Mouse (Mus musculus) midbrain, embryonic 16.5 days (tissue): ENCODE data around the gene Krtcap2. TPM values are rescaled to one million over a fixed set of nuclear protein-coding genes. Genes with fewer than 3 reads are reported as not detected.

Experiments
- ATAC-seq: fragments of 200-750 bp; cut with Nextera tagmentation; 2 replicates; pipeline ENCODE4 v1.8.0; 2017; ENCODE audit warnings: moderate TSS enrichment
- H3K27ac ChIP-seq: fragments of 300-500 bp; sonication (generic); 2 replicates; pipeline ENCODE4 v1.5.1; 2014; ENCODE audit warnings: mild to moderate bottlenecking, low read length, mixed read lengths
- H3K27me3 ChIP-seq: fragments of 300-500 bp; sonication (generic); 2 replicates; pipeline ENCODE4 v1.6.1; 2014; ENCODE audit warnings: low read depth, low read length, mixed read lengths; ENCODE audit not compliant: control insufficient read depth, insufficient read depth
- H3K36me3 ChIP-seq: fragments of 300-500 bp; sonication (generic); 2 replicates; pipeline ENCODE4 v1.6.1; 2014; ENCODE audit warnings: mild to moderate bottlenecking, low read length, moderate library complexity, mixed read lengths; ENCODE audit not compliant: control insufficient read depth, insufficient read depth
- H3K4me1 ChIP-seq: fragments of 300-500 bp; sonication (generic); 2 replicates; pipeline ENCODE4 v1.6.1; 2014; ENCODE audit warnings: mild to moderate bottlenecking, low read length, mixed read lengths; ENCODE audit not compliant: control insufficient read depth, insufficient read depth
- H3K4me2 ChIP-seq: fragments of 300-500 bp; sonication (generic); 2 replicates; pipeline ENCODE4 v1.6.1; 2014; ENCODE audit warnings: mild to moderate bottlenecking, low read length, mixed read lengths
- H3K4me3 ChIP-seq: fragments of 300-500 bp; sonication (generic); 2 replicates; pipeline ENCODE4 v1.5.1; 2014; ENCODE audit warnings: low read depth, mild to moderate bottlenecking, low read length, moderate library complexity, mixed read lengths
- H3K9ac ChIP-seq: fragments of 300-500 bp; sonication (generic); 2 replicates; pipeline ENCODE4 v1.6.1; 2014; ENCODE audit warnings: low read depth, low read length, mixed read lengths
- H3K9me3 ChIP-seq: fragments of 300-500 bp; sonication (generic); replicated peaks from 2 replicates; pipeline ENCODE4 v1.6.1; 2014; ENCODE audit warnings: mild to moderate bottlenecking, low read length, mixed read lengths; ENCODE audit not compliant: control insufficient read depth, poor library complexity, severe bottlenecking
- WGBS: fragments of 180-500 bp; shearing (Covaris S2); extraction: QIAGEN DNeasy Blood & Tissue Kit; methylation state at CpG from one replicate; pipeline ENCODE4 v1.1.7; 2014; 5-methylcytosine and 5-hydroxymethylcytosine counted together
- polyA plus RNA-seq: library from polyadenylated mRNA; unstranded; fragments of >200 nt; fragmentation: Nextera tagmentation; extraction: Ambion mirVana; gene quantifications from 2 replicates; pipeline ENCODE4 v1.2.1, GENCODE M21; 2015

The Krtcap2 gene
- polyA plus RNA-seq, 1 experiment from 2014 or later, result 195 TPM

GRCm38 (mm10) chr3:89270891-89271290 is 25.1 kb downstream of the Krtcap2 start:
- peak overlapping the region; percentile 89 for H3K4me2 ChIP-seq
- WGBS, result 66% methylated on average over 6 of the region's 6 CpGs
- ATAC-seq, result no peak
- H3K27me3 ChIP-seq, result no peaks in the 10 kb centered on the region
- peak overlapping the region; percentile 83 for H3K9ac ChIP-seq
- H3K27ac ChIP-seq, result peak overlapping the region; percentile 81
- no peaks in the 10 kb centered on the region for H3K9me3 ChIP-seq
- peaks cover 34% of the 10 kb centered on the region for H3K4me1 ChIP-seq
- H3K36me3 ChIP-seq, result no peaks in the 10 kb centered on the region
- H3K4me3 ChIP-seq, result peak overlapping the region; percentile 58

DNA sequence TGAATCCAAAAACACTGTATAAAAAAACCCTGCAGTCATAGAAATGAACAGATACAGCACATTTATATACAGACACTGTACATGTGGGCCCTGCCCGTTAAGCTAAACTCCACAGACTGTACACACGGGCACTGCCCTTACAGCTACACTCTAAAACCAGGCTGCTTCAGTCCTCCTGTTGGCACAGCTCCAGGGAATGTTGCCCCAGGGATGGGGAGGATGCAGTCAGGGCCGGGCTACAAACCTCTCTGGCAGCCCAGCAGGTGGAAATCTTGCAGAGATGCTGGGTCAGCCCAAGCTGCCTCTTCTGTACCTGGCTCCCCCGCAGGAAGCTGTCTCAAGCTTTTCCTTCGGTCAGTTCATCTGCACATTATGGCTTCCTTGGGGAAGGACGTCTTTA is 26.0 kb downstream of the Krtcap2 start:
- Histone ChIP-seq H3K9me3 (no peaks in the 10 kb centered on the region), H3K4me2 (no peak overlapping the region), H3K4me3 (no peak overlapping the region), H3K27me3 (no peaks in the 10 kb centered on the region), H3K9ac (no peak overlapping the region), H3K36me3 (no peaks in the 10 kb centered on the region), H3K4me1 (peaks cover 30% of the 10 kb centered on the region), H3K27ac (no peak overlapping the region)
- WGBS, result 61% methylated on average over 6 of the region's 6 CpGs
- no peak for ATAC-seq

GRCm38 (mm10) chr3:89276061-89276460 is 30.3 kb downstream of the Krtcap2 start:
- Histone ChIP-seq H3K4me3 (no peak overlapping the region), H3K4me1 (peaks cover 17% of the 10 kb centered on the region), H3K27me3 (no peaks in the 10 kb centered on the region), H3K27ac (no peak overlapping the region), H3K9ac (no peak overlapping the region), H3K9me3 (no peaks in the 10 kb centered on the region), H3K4me2 (no peak overlapping the region), H3K36me3 (no peaks in the 10 kb centered on the region)
- no peak for ATAC-seq
- whole genome bisulfite sequencing, result 93% methylated on average over 13 of the region's 13 CpGs

DNA sequence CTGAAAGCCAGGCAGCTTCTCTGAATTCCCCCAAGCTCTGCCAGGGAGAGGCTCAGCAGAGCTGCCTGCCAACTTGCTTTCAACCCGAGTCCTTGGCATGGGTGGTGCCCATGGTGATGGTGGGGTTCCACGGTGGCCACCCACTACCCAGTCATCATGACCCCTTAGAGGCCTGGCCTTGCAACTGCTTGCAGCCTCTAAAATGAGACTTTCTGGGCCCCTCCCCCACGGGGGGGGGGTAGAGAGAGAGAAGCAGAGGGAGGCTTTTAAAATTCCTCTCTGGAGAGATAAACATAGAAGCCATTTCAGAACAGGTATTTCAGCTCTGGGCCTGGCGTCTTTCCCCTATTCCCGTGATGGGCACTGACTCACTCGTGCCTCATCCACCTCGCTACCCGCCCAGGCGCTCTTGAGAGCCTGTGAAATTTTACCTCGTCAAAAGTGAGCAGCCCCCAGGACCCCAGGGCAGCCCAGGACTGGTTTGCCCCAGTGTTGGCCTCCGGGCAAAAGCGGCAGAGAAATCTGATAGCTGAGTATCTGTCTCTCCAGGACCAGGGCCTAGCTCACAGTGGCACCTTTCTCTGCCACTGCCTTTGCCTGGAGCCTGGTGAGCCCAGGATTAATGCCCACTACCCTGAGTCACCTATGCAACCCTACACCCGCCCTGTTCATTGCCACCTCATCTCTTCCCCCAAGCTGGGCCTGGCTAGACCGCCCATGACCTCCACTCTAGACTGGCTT is 31.7 kb downstream of the Krtcap2 start:
- H3K4me3 ChIP-seq, result no peak overlapping the region
- H3K4me2 ChIP-seq, result no peak overlapping the region
- H3K9ac ChIP-seq, result no peak overlapping the region
- H3K36me3 ChIP-seq, result no peaks in the 10 kb centered on the region
- H3K27me3 ChIP-seq, result 0 out of 2 replicates have a peak, but pooled peaks cover 4% of the 10 kb centered on the region
- WGBS, result 61% methylated on average over 14 of the region's 14 CpGs
- H3K27ac ChIP-seq, result no peak overlapping the region
- peaks cover 21% of the 10 kb centered on the region for H3K4me1 ChIP-seq
- no peak for ATAC-seq
- no peaks in the 10 kb centered on the region for H3K9me3 ChIP-seq

- H3K27me3 ChIP-seq, result 0 out of 2 replicates have a peak, but pooled peaks cover 4% of the 10 kb centered on the region
- H3K36me3 ChIP-seq, result no peaks in the 10 kb centered on the region
- peak overlapping the region; percentile 95; the same call in 1 of the 2 replicates for H3K4me2 ChIP-seq
- no peaks in the 10 kb centered on the region for H3K9me3 ChIP-seq
- no peak overlapping the region for H3K4me3 ChIP-seq
- no peak for ATAC-seq
- 87% methylated on average over 7 of the region's 7 CpGs for WGBS
- no peak overlapping the region for H3K27ac ChIP-seq
- H3K9ac ChIP-seq, result no peak overlapping the region
- peaks cover 21% of the 10 kb centered on the region for H3K4me1 ChIP-seq
Observed at GRCm38 (mm10) chr3:89278107-89278506, 32.3 kb downstream of the Krtcap2 start.

- Histone ChIP-seq H3K4me1 (peaks cover 21% of the 10 kb centered on the region), H3K36me3 (no peaks in the 10 kb centered on the region), H3K4me2 (peak overlapping the region; percentile 95; the same call in 1 of the 2 replicates), H3K9ac (no peak overlapping the region), H3K9me3 (no peaks in the 10 kb centered on the region), H3K27me3 (0 out of 2 replicates have a peak, but pooled peaks cover 4% of the 10 kb centered on the region), H3K4me3 (peak overlapping the region; percentile 52), H3K27ac (no peak overlapping the region)
- no peak for ATAC-seq
- WGBS, result 30% methylated on average over 8 of the region's 8 CpGs
Observed at GRCm38 (mm10) chr3:89278643-89279042, 32.9 kb downstream of the Krtcap2 start.

DNA sequence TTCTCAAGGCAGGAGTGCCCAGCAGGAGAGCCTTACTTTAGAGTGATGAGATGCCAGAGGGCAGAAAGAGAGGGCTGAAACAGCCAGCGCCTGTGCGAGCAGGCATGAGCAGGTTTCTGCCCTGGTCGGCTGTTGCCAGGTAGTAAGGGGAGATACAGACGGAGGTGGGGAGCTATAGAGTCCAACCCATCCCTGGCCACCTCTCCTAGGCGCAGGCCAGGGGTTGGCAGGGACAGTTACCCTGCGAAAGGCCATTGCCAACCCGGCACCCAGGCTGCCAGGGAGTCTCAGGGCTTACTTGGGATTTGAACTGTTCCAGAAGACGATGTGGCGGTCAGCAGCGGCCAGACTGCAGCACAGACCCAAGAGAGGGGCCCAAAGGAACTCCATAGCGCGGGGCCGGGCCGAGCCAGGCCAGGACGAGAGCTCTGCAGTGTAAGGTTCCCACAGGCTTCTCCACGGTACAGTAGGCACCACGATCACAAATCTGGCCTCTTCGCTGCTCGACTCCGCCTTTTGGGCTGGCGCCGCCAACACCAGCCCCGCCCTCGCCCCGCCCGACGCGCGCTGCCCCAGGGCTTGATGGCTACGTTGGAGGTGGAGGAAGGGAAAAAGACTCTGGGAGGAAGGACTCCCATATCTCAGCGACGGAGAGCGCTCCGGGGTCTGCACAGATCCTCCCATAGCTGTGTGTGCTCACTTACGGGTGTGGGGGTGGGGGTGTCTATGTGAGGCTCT is 33.6 kb downstream of the Krtcap2 start:
- 0 out of 2 replicates have a peak, but pooled peaks cover 4% of the 10 kb centered on the region for H3K27me3 ChIP-seq
- H3K27ac ChIP-seq, result peak overlapping the region; percentile 44; the same call in 1 of the 2 replicates
- peaks cover 21% of the 10 kb centered on the region for H3K4me1 ChIP-seq
- H3K9me3 ChIP-seq, result no peaks in the 10 kb centered on the region
- peak overlapping the region; percentile 52 for H3K4me3 ChIP-seq
- no peaks in the 10 kb centered on the region for H3K36me3 ChIP-seq
- H3K9ac ChIP-seq, result peak overlapping the region; percentile 62
- 2% methylated on average over 35 of the region's 35 CpGs for WGBS
- ATAC-seq, result peak; percentile 53
- peak overlapping the region; percentile 95 for H3K4me2 ChIP-seq

GRCm38 (mm10) chr3:89280050-89280605 is 34.4 kb downstream of the Krtcap2 start:
- Histone ChIP-seq H3K27ac (no peak overlapping the region; the same call in 1 of the 2 replicates), H3K9me3 (no peaks in the 10 kb centered on the region), H3K4me3 (peak overlapping the region; percentile 52), H3K4me1 (peaks cover 21% of the 10 kb centered on the region), H3K27me3 (0 out of 2 replicates have a peak, but pooled peaks cover 4% of the 10 kb centered on the region), H3K9ac (peak overlapping the region; percentile 62), H3K36me3 (no peaks in the 10 kb centered on the region), H3K4me2 (peak overlapping the region; percentile 95)
- ATAC-seq, result peak; percentile 4; the same call in 1 of the 2 replicates
- under 1% methylated on average over 28 of the region's 29 CpGs for WGBS
